In the genomic region with DNA sequence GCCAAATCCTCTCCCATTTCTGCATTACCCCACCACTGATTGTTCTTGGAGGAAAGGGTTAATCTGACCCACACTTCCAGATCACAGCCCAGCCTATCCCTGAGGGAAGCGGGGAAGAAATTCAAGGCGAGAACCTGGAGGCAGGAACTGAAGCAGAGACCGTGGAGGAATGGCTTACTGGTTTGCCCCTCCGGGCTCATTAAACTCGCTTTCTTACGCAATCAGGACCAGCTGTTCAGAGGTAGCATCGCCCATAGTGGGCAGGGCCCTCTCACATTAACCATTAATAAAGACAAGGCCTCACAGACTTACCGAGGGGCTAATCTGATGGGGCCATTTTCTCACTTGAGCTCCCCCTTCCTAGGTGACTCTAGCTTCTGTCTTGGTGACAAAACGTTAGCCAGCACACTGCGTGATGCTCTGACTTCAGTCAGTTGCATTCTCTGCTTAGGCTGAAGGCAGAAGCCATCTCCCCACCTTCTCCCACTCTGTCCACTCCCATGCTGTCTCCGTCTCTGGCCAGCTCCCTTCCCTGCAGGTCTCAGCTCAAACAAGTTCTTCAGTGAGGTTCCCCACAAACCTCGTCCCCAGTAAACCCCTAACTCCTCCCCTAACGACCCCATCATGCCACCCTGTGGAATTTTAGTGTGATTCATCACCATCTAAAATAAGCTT, we compare ENCODE assay signal across 10 mouse cellular contexts. TPM values are rescaled to one million over a fixed set of nuclear protein-coding genes. Genes with fewer than 3 reads are reported as not detected.
DNase-seq lines count a peak whose midpoint lies in the region; ATAC-seq and TF ChIP-seq lines count a peak whose summit lies in the region.
"Had no signal": no experiment of that assay in that cellular context is flagged by ENCODE, and none has a peak within 500 bp of the region (broad histone marks: within the 10 kb centered on the region; RNA-seq: fewer than 3 reads in every experiment).

No protein-coding gene starts in this region.

- peak; percentile 43 for TF ChIP-seq CTCF in layer of hippocampus, adult 2 months (conservative IDR thresholded peaks at IDR 0.05)

- no peak overlapping the region for H3K4me3 ChIP-seq in layer of hippocampus, adult 2 months
- no peak overlapping the region for H3K4me3 ChIP-seq in hindbrain, embryonic 16.5 days (ENCODE audit: low read length)
- H3K4me3 ChIP-seq in limb, embryonic 13.5 days: no peak overlapping the region

- H3K9me3 ChIP-seq in hindbrain, embryonic 16.5 days (ENCODE audit: control insufficient read depth, low read length): no peaks in the 10 kb centered on the region
- no peaks in the 10 kb centered on the region for H3K9me3 ChIP-seq in limb, embryonic 13.5 days

- peaks cover 11% of the 10 kb centered on the region for H3K4me1 ChIP-seq in hindbrain, embryonic 16.5 days (ENCODE audit: control insufficient read depth, insufficient read depth, low read depth, low read length)
- H3K4me1 ChIP-seq in limb, embryonic 13.5 days: peaks cover 30% of the 10 kb centered on the region

- H3K36me3 ChIP-seq in hindbrain, embryonic 16.5 days (ENCODE audit: control insufficient read depth, insufficient read depth, low read length): no peaks in the 10 kb centered on the region; the same call in 1 of the 2 replicates
- H3K36me3 ChIP-seq in limb, embryonic 13.5 days: no peaks in the 10 kb centered on the region

- H3K9ac ChIP-seq in hindbrain, embryonic 16.5 days (ENCODE audit: low read depth, low read length): no peak overlapping the region
- no peak overlapping the region for H3K9ac ChIP-seq in limb, embryonic 13.5 days

- no peak overlapping the region for H3K27ac ChIP-seq in layer of hippocampus, adult 2 months
- no peak overlapping the region for H3K27ac ChIP-seq in hindbrain, embryonic 16.5 days (ENCODE audit: low read depth, low read length)
- H3K27ac ChIP-seq in limb, embryonic 13.5 days: no peak overlapping the region; the same call in 1 of the 2 replicates

- DNase-seq in layer of hippocampus, adult 2 months (ENCODE audit: low spot score in 2 of 2): no peak
- DNase-seq in layer of hippocampus, adult 9-10 months (ENCODE audit: low spot score): no peak
- DNase-seq in skeletal muscle tissue, adult 2 months (ENCODE audit: low read depth, low spot score): peak; percentile 32
- no peak for DNase-seq in lung, postnatal 10 days
- no peak for DNase-seq in cerebellum, adult 9-11 months
- no peak for DNase-seq in adrenal gland, adult 2 months
- DNase-seq: lung, adult 18-20 months had no signal

- no peaks in the 10 kb centered on the region for H3K27me3 ChIP-seq in hindbrain, embryonic 16.5 days (replicated peaks; ENCODE audit: control insufficient read depth, insufficient read depth, low read length)
- no peaks in the 10 kb centered on the region for H3K27me3 ChIP-seq in limb, embryonic 13.5 days
- H3K27me3 ChIP-seq: CH12.LX had no signal

- ATAC-seq in hindbrain, embryonic 16.5 days: 0 out of 2 replicates have a peak, but pooled peaks have one; percentile 11
- peak; percentile 80 for ATAC-seq in limb, embryonic 13.5 days (ENCODE audit: low FRiP score, low read depth)

- no peak overlapping the region for H3K4me2 ChIP-seq in hindbrain, embryonic 16.5 days (ENCODE audit: low read length)
- H3K4me2 ChIP-seq in limb, embryonic 13.5 days (replicated peaks): peak overlapping the region; percentile 21; the same call in 1 of the 2 replicates

- 42% methylated on average over 13 of the region's 13 CpGs for WGBS in hindbrain, embryonic 16.5 days
- 15% methylated on average over 13 of the region's 13 CpGs for WGBS in limb, embryonic 13.5 days

RNA-seq across cellular contexts. Expression of a gene that starts 43.5 kb away (rescaled TPM):
- total RNA-seq in layer of hippocampus, adult 2 months (2021): 10 to 100 TPM; 38.9 to 40.9 TPM
- 2.3 and 3.4 TPM in 2 replicates for polyA plus RNA-seq in hindbrain, embryonic 16.5 days (2015; fragmentation: Nextera tagmentation; extraction: Ambion mirVana)
- polyA plus RNA-seq in limb, embryonic 13.5 days (2015; fragmentation: Nextera tagmentation; extraction: Ambion mirVana): 2.2 and 2.3 TPM in 2 replicates
- total RNA-seq in adrenal gland, adult 2 months (2021): 10 to 100 TPM; 16.3 to 17.9 TPM
- polyA plus RNA-seq in adrenal gland, adult 2 months (2012; rRNA removed): 47.6 and 54.3 TPM in 2 replicates

Comparison
In these comparisons a context has a peak if more than half of its experiments do, and no peak if none do; other contexts are left out.
1. RNA of a gene that starts 43.5 kb away (polyA plus RNA-seq): 47.6 to 54.3 TPM in adrenal gland, adult 2 months; 2.3 to 3.4 TPM in hindbrain, embryonic 16.5 days and 2.2 to 2.3 TPM in limb, embryonic 13.5 days; every median in the first group is over 10 times any median in the second.